Mouse (Mus musculus): Measurements from ENCODE around the gene Cntn4.

- TF ChIP-seq CTCF (IDR thresholded peaks at IDR 0.05; ENCODE audit: low read depth) (no peak), EP300 (IDR thresholded peaks at IDR 0.05; ENCODE audit: low read depth) (no peak)
Observed at GRCm38 (mm10) chr6:106729682-106730314, 1052.3 kb downstream of the Cntn4 start.

All from liver, embryonic 14.5 days (tissue).